Mouse (Mus musculus) adrenal gland, adult 18-20 months (tissue): ENCODE measurements at regions not wholly inside any gene's neighbourhood (a gene's known extent, or its start where the extent isn't known, plus 50 kb on each side); places are given as distances from the start of the nearest gene placed in this dataset.

Source experiments
- DNase-seq, 2 experiments: peaks; one replicate each; pipeline ENCODE4 v3.0.0; 2021 to 2022; ENCODE audit warnings: low spot score in 2 of 2

GRCm38 (mm10) chr3:143495389-143495788 is 613.6 kb upstream of the Pkn2 start:
- no peak for DNase-seq

- DNase-seq = no peak
These were observed 596.3 kb upstream of the Pkn2 start for GRCm38 (mm10) chr3:143477916-143478610.

- no peak for DNase-seq
These were observed 593.7 kb upstream of the Pkn2 start for GRCm38 (mm10) chr3:143475461-143475860.

- no peak for DNase-seq
These were observed 565.4 kb upstream of the Pkn2 start for GRCm38 (mm10) chr3:143447005-143447709.

- DNase-seq = no peak
These were observed 535.6 kb upstream of the Pkn2 start for GRCm38 (mm10) chr3:143417401-143417800.

GRCm38 (mm10) chr3:143411655-143412054 is 529.9 kb upstream of the Pkn2 start:
- no peak for DNase-seq

GRCm38 (mm10) chr3:143398966-143399365 is 517.2 kb upstream of the Pkn2 start:
- DNase-seq = no peak

GRCm38 (mm10) chr3:143384357-143384756 is 502.6 kb upstream of the Pkn2 start:
- DNase-seq = no peak

- peak; percentile 50 to 60 for DNase-seq
These were observed 497.4 kb upstream of the Pkn2 start for GRCm38 (mm10) chr3:143379193-143379592.

- no peak for DNase-seq
These were observed 495.6 kb upstream of the Pkn2 start for GRCm38 (mm10) chr3:143377446-143377845.

- DNase-seq = no peak
These were observed 493.8 kb upstream of the Pkn2 start for GRCm38 (mm10) chr3:143375527-143376061.

GRCm38 (mm10) chr3:143373501-143373900 is 491.7 kb upstream of the Pkn2 start:
- DNase-seq = no peak

- no peak for DNase-seq
These were observed 487.2 kb upstream of the Pkn2 start for GRCm38 (mm10) chr3:143369002-143369401.

GRCm38 (mm10) chr3:143340032-143340431 is 458.2 kb upstream of the Pkn2 start:
- DNase-seq = no peak

- no peak for DNase-seq
These were observed 451.5 kb upstream of the Pkn2 start for GRCm38 (mm10) chr3:143333339-143333738.

- no peak for DNase-seq
These were observed 446.7 kb upstream of the Pkn2 start for GRCm38 (mm10) chr3:143328521-143328920.

- no peak for DNase-seq
These were observed 445.8 kb upstream of the Pkn2 start for GRCm38 (mm10) chr3:143327652-143328051.

GRCm38 (mm10) chr3:143316457-143316856 is 434.7 kb upstream of the Pkn2 start:
- no peak for DNase-seq

GRCm38 (mm10) chr3:143291793-143292192 is 410.0 kb upstream of the Pkn2 start:
- no peak for DNase-seq

GRCm38 (mm10) chr3:143264132-143264531 is 382.3 kb upstream of the Pkn2 start:
- DNase-seq = no peak

- no peak for DNase-seq
These were observed 370.8 kb upstream of the Pkn2 start for GRCm38 (mm10) chr3:143252643-143253042.

GRCm38 (mm10) chr3:143252008-143252407 is 370.2 kb upstream of the Pkn2 start:
- no peak for DNase-seq
